Mouse (Mus musculus): Measurements from ENCODE around the gene Dapk2.

GRCm38 (mm10) chr9:66240493-66240892, 82.5 kb downstream of the Dapk2 start:
- TF ChIP-seq TAL1 (IDR thresholded peaks at IDR 0.05; ENCODE audit: low read length) (no peak), GATA1 (IDR thresholded peaks at IDR 0.05; ENCODE audit: low read length) (no peak)
